Mouse (Mus musculus) liver, embryonic 11.5 days (tissue): ENCODE results near the gene Stradb. TPM values are rescaled to one million over a fixed set of nuclear protein-coding genes. Genes with fewer than 3 reads are reported as not detected.

Experiments
- ATAC-seq: fragments of 200-750 bp; cut with Nextera tagmentation; replicated peaks from 2 replicates; pipeline ENCODE4 v1.8.0; 2017; ENCODE audit warnings: moderate number of reproducible peaks, mild to moderate bottlenecking, moderate TSS enrichment, moderate library complexity; ENCODE audit not compliant: low FRiP score
- DNase-seq: peaks from one replicate; pipeline ENCODE4 v3.0.0-alpha.2; 2017; ENCODE audit warnings: low spot score
- H3K27ac ChIP-seq: fragments of 300-500 bp; sonication (generic); 2 replicates; pipeline ENCODE4 v1.5.1; 2014; ENCODE audit warnings: mild to moderate bottlenecking, low read depth, low read length, control low read depth
- H3K27me3 ChIP-seq: fragments of 300-500 bp; sonication (generic); replicated peaks from 2 replicates; pipeline ENCODE4 v1.6.1; 2014; ENCODE audit warnings: low read length, mixed read lengths; ENCODE audit not compliant: control insufficient read depth, insufficient read depth
- H3K36me3 ChIP-seq: fragments of 300-500 bp; sonication (generic); 2 replicates; pipeline ENCODE4 v1.6.1; 2014; ENCODE audit warnings: mild to moderate bottlenecking, low read length, moderate library complexity, mixed read lengths; ENCODE audit not compliant: control insufficient read depth, insufficient read depth
- H3K4me1 ChIP-seq: fragments of 300-500 bp; sonication (generic); replicated peaks from 2 replicates; pipeline ENCODE4 v1.6.1; 2014; ENCODE audit warnings: low read length, mixed read lengths; ENCODE audit not compliant: control insufficient read depth, insufficient read depth
- H3K4me2 ChIP-seq: fragments of 300-500 bp; sonication (generic); 2 replicates; pipeline ENCODE4 v1.6.1; 2014; ENCODE audit warnings: mild to moderate bottlenecking, control low read depth, moderate library complexity
- H3K4me3 ChIP-seq: fragments of 300-500 bp; sonication (generic); 2 replicates; pipeline ENCODE4 v1.5.1; 2014; ENCODE audit warnings: low read depth, low read length, control low read depth
- H3K9ac ChIP-seq: fragments of 300-500 bp; sonication (generic); 2 replicates; pipeline ENCODE4 v1.6.1; 2014; ENCODE audit warnings: low read depth, low read length, control low read depth
- H3K9me3 ChIP-seq: fragments of 300-500 bp; sonication (generic); 2 replicates; pipeline ENCODE4 v1.6.1; 2016; ENCODE audit warnings: low read length, inconsistent platforms, mixed read lengths; ENCODE audit not compliant: control insufficient read depth
- WGBS: fragments of 180-500 bp; shearing (Covaris S2); extraction: QIAGEN DNeasy Blood & Tissue Kit; methylation state at CpG from one replicate; pipeline ENCODE4 v1.1.7; 2014; 5-methylcytosine and 5-hydroxymethylcytosine counted together
- polyA plus RNA-seq: library from polyadenylated mRNA; unstranded; fragments of >200 nt; fragmentation: Nextera tagmentation; extraction: Ambion mirVana; gene quantifications from 2 replicates; pipeline ENCODE4 v1.2.1, GENCODE M21; 2014

The Stradb gene
- 28.0 and 35.7 TPM in 2 replicates for polyA plus RNA-seq

GRCm38 (mm10) chr1:58973366-58974221 lies at the start of gene Stradb, which contains the start of gene Trak2:
Stradb (plus strand) TSS chr1:58973522.
Trak2 (minus strand) TSS chr1:58973430.
- Histone ChIP-seq H3K4me1 (peaks cover 22% of the 10 kb centered on the region), H3K4me3 (peak within 1 kb of the TSS; percentile 92), H3K27me3 (no peaks in the 10 kb centered on the region), H3K36me3 (no peaks in the 10 kb centered on the region), H3K4me2 (peak within 1 kb of the TSS; percentile 81), H3K9ac (peak within 1 kb of the TSS; percentile 95), H3K9me3 (no peaks in the 10 kb centered on the region), H3K27ac (peak within 1 kb of the TSS; percentile 75)
- ATAC-seq = peak; percentile 90
- under 1% methylated on average over 69 of the region's 69 CpGs for WGBS
- DNase-seq = peak; percentile 94

GRCm38 (mm10) chr1:58926664-58927063 lies 46.7 kb upstream of the Stradb start:
- H3K27me3 ChIP-seq = no peaks in the 10 kb centered on the region
- H3K4me1 ChIP-seq = no peaks in the 10 kb centered on the region
- ATAC-seq = no peak
- H3K9ac ChIP-seq = no peak overlapping the region
- DNase-seq = no peak
- H3K4me2 ChIP-seq = no peak overlapping the region
- whole genome bisulfite sequencing = 93% methylated on average over 5 of the region's 5 CpGs
- no peak overlapping the region for H3K4me3 ChIP-seq
- no peaks in the 10 kb centered on the region for H3K9me3 ChIP-seq
- peaks cover 14% of the 10 kb centered on the region for H3K36me3 ChIP-seq
- no peak overlapping the region for H3K27ac ChIP-seq

- Histone ChIP-seq H3K4me1 (no peaks in the 10 kb centered on the region), H3K27me3 (no peaks in the 10 kb centered on the region), H3K9ac (no peak overlapping the region), H3K36me3 (peaks cover 14% of the 10 kb centered on the region), H3K27ac (no peak overlapping the region), H3K9me3 (no peaks in the 10 kb centered on the region), H3K4me3 (no peak overlapping the region), H3K4me2 (no peak overlapping the region)
- WGBS = 93% methylated on average over 10 of the region's 10 CpGs
- no peak for DNase-seq
- no peak for ATAC-seq
Observed at GRCm38 (mm10) chr1:58936746-58937605, 36.3 kb upstream of the Stradb start.

GRCm38 (mm10) chr1:58937606-58938099 lies 35.7 kb upstream of the Stradb start:
- DNase-seq (no peak), ATAC-seq (no peak)
- Histone ChIP-seq H3K9ac (no peak overlapping the region), H3K27ac (no peak overlapping the region), H3K9me3 (no peaks in the 10 kb centered on the region), H3K36me3 (peaks cover 14% of the 10 kb centered on the region), H3K27me3 (no peaks in the 10 kb centered on the region), H3K4me3 (no peak overlapping the region), H3K4me2 (no peak overlapping the region), H3K4me1 (no peaks in the 10 kb centered on the region)
- 95% methylated on average over 9 of the region's 9 CpGs for WGBS

- Histone ChIP-seq H3K9ac (no peak overlapping the region), H3K4me3 (no peak overlapping the region), H3K27me3 (no peaks in the 10 kb centered on the region), H3K36me3 (peaks cover 17% of the 10 kb centered on the region), H3K9me3 (no peaks in the 10 kb centered on the region), H3K4me2 (no peak overlapping the region), H3K4me1 (peaks cover under 1% of the 10 kb centered on the region; the same call in 1 of the 2 replicates), H3K27ac (no peak overlapping the region)
- DNase-seq (no peak), ATAC-seq (no peak)
- WGBS = 98% methylated on average over 2 of the region's 2 CpGs
Observed at GRCm38 (mm10) chr1:58945523-58945922, 27.8 kb upstream of the Stradb start.

- no peaks in the 10 kb centered on the region for H3K27me3 ChIP-seq
- no peaks in the 10 kb centered on the region for H3K9me3 ChIP-seq
- no peak overlapping the region for H3K4me2 ChIP-seq
- peaks cover 6% of the 10 kb centered on the region for H3K4me1 ChIP-seq
- H3K27ac ChIP-seq = no peak overlapping the region
- peaks cover 17% of the 10 kb centered on the region for H3K36me3 ChIP-seq
- no peak for DNase-seq
- H3K4me3 ChIP-seq = no peak overlapping the region
- 90% methylated on average over 7 of the region's 7 CpGs for WGBS
- no peak overlapping the region for H3K9ac ChIP-seq
- no peak for ATAC-seq
Observed at GRCm38 (mm10) chr1:58945960-58946670, 27.2 kb upstream of the Stradb start.

- ATAC-seq (no peak), DNase-seq (no peak)
- Histone ChIP-seq H3K27me3 (no peaks in the 10 kb centered on the region), H3K4me1 (peaks cover 12% of the 10 kb centered on the region), H3K9me3 (no peaks in the 10 kb centered on the region), H3K9ac (no peak overlapping the region), H3K27ac (no peak overlapping the region), H3K36me3 (peaks cover 17% of the 10 kb centered on the region), H3K4me2 (no peak overlapping the region), H3K4me3 (no peak overlapping the region)
- 91% methylated on average over 9 of the region's 9 CpGs for WGBS
Observed at GRCm38 (mm10) chr1:58946718-58947117, 26.6 kb upstream of the Stradb start.

GRCm38 (mm10) chr1:58949561-58950106 lies 23.7 kb upstream of the Stradb start:
- ATAC-seq (no peak), DNase-seq (no peak)
- Histone ChIP-seq H3K27ac (no peak overlapping the region), H3K4me1 (peaks cover 35% of the 10 kb centered on the region), H3K27me3 (no peaks in the 10 kb centered on the region), H3K36me3 (peaks cover 17% of the 10 kb centered on the region), H3K4me3 (no peak overlapping the region), H3K4me2 (no peak overlapping the region), H3K9me3 (no peaks in the 10 kb centered on the region), H3K9ac (no peak overlapping the region)
- WGBS = 90% methylated on average over 6 of the region's 6 CpGs
